In the genomic region with DNA sequence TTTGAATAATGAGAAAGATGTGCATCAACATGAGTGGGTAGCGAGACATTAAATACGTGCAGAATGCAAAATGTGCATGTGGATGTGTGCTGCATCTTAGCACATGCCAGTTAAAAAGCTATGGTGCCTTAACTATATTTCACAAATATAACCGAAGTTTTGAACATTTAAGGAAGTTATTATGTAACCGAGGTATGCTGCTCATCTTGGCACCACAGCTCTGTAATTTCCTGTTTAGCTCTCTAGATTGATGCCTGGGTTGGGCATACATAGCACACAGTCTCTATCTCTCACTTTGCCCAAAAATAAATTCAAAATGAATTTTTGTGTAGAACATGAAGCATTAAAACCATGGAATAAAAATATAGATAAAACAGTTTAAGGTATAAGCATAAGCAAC, we compare ENCODE assay signal across 26 mouse cellular contexts. TPM values are rescaled to one million over a fixed set of nuclear protein-coding genes. Genes with fewer than 3 reads are reported as not detected.
A peak's percentile ranks its signal among the peaks of the same experiment; 100 is the strongest.
DNase-seq lines count a peak whose midpoint lies in the region; ATAC-seq and TF ChIP-seq lines count a peak whose summit lies in the region.
"Had no signal": no experiment of that assay in that cellular context is flagged by ENCODE, and none has a peak within 500 bp of the region (broad histone marks: within the 10 kb centered on the region; RNA-seq: fewer than 3 reads in every experiment).

No protein-coding gene starts in this region.

- no peak for DNase-seq in heart, adult 2 months
- DNase-seq in heart, adult 9 months (ENCODE audit: low spot score in 2 of 2), result no peak
- no peak for DNase-seq in yolk sac, embryonic 10.5 days (ENCODE audit: low spot score)
- DNase-seq in adrenal gland, adult 8-10 months, result no peak
- no peak for DNase-seq in embryo, embryonic 10.5 days (ENCODE audit: low spot score)
- DNase-seq: adrenal gland, adult 2 months; adrenal gland, postnatal 25 days; cerebellum, adult 11 months; cerebellum, adult 18-20 months; cerebellum, adult 8-10 months; cerebellum, adult 9-11 months; cerebellum, postnatal 14 days; cerebellum, postnatal 36 days; embryo, embryonic 11 days had no signal

- ATAC-seq in common myeloid progenitor, adult 5-6 weeks (replicated peaks; ENCODE audit: low read depth, poor library complexity, severe bottlenecking), result peak; percentile 71
- peak; percentile 80 for ATAC-seq in granulocyte monocyte progenitor cell, adult 5-6 weeks (replicated peaks; ENCODE audit: poor library complexity, severe bottlenecking)
- ATAC-seq in megakaryocyte, adult 5-6 weeks (ENCODE audit: poor library complexity, severe bottlenecking), result peak; percentile 84
- ATAC-seq: forebrain, embryonic 14.5 days; forebrain, embryonic 16.5 days had no signal

- H3K4me3 ChIP-seq in heart, adult 2 months, result no peak overlapping the region
- H3K4me3 ChIP-seq: embryonic facial prominence, embryonic 13.5 days; embryonic facial prominence, embryonic 15.5 days; erythroblast, embryonic 14.5 days; forebrain, embryonic 10.5 days; forebrain, embryonic 12.5 days had no signal

- no peaks in the 10 kb centered on the region; the same call in 1 of the 2 replicates for H3K79me2 ChIP-seq in heart, adult 2 months (replicated peaks; ENCODE audit: control insufficient read depth, insufficient read depth, low read length)

- intact Hi-C loops in heart, adult 2 months (cut with DNase I), result loop anchor here (5.0 kb wide), 1 partner anchor 43 kb away; no protein-coding TSS in a partner anchor

- WGBS in heart, adult 2 months, result 66% methylated on average over 4 of the region's 4 CpGs

- H3K36me3 ChIP-seq in heart, adult 2 months (ENCODE audit: control insufficient read depth, insufficient read depth, low read length), result peaks cover 27% of the 10 kb centered on the region
- H3K36me3 ChIP-seq: embryonic facial prominence, embryonic 13.5 days; embryonic facial prominence, embryonic 15.5 days; forebrain, embryonic 10.5 days; forebrain, embryonic 12.5 days had no signal

- TF ChIP-seq EP300 in heart, adult 2 months (IDR thresholded peaks at IDR 0.05; ENCODE audit: insufficient read depth, low read depth, low read length), result no peak

- TF ChIP-seq CTCF in heart, adult 2 months (IDR thresholded peaks at IDR 0.05), result no peak

- peaks cover 5% of the 10 kb centered on the region for H3K4me1 ChIP-seq in heart, adult 2 months (ENCODE audit: control insufficient read depth, insufficient read depth, low read length)
- H3K4me1 ChIP-seq: embryonic facial prominence, embryonic 13.5 days; embryonic facial prominence, embryonic 15.5 days; forebrain, embryonic 10.5 days; forebrain, embryonic 12.5 days had no signal

- H3K27ac ChIP-seq in heart, adult 2 months, result peak overlapping the region; percentile 47
- H3K27ac ChIP-seq: embryonic facial prominence, embryonic 13.5 days; embryonic facial prominence, embryonic 15.5 days; forebrain, embryonic 10.5 days; forebrain, embryonic 12.5 days had no signal

- H3K9ac ChIP-seq in heart, adult 2 months (ENCODE audit: low read depth, low read length), result no peak overlapping the region
- H3K9ac ChIP-seq: embryonic facial prominence, embryonic 13.5 days; embryonic facial prominence, embryonic 15.5 days; forebrain, embryonic 12.5 days had no signal

- no peak for TF ChIP-seq POLR2A in heart, adult 2 months (IDR thresholded peaks at IDR 0.05; ENCODE audit: insufficient read depth, low read depth, low read length)

- H3K27me3 ChIP-seq in heart, adult 2 months (ENCODE audit: control insufficient read depth, insufficient read depth, low read length), result no peaks in the 10 kb centered on the region
- H3K27me3 ChIP-seq: embryonic facial prominence, embryonic 13.5 days; embryonic facial prominence, embryonic 15.5 days; forebrain, embryonic 12.5 days had no signal

RNA-seq across cellular contexts. Expression of a gene that starts 6.6 kb away (rescaled TPM):
- 10 to 100 TPM; 69.0 to 77.3 TPM for total RNA-seq in heart, adult 2 months (2021)
- polyA plus RNA-seq in heart, adult 2 months (2012; rRNA removed), result 23.9 and 49.1 TPM in 2 replicates
- 395 and 418 TPM in 2 replicates for total RNA-seq in common myeloid progenitor, adult 5-6 weeks (2017)
- total RNA-seq in granulocyte monocyte progenitor cell, adult 5-6 weeks (2014; fragmentation: Nextera tagmentation), result 95.8 and 112 TPM in 2 replicates
- total RNA-seq in granulocyte monocyte progenitor cell, adult 5-6 weeks (2017), result 132 and 143 TPM in 2 replicates
- 14.7 and 20.0 TPM in 2 replicates for total RNA-seq in megakaryocyte, adult 5-6 weeks (2015)
- 6.6 and 8.6 TPM in 2 replicates for total RNA-seq in megakaryocyte, adult 5-6 weeks (2017)
- 100 to 1,000 TPM in 1 of 4 experiments, 10 to 100 TPM in 3; 66.8 to 100 (median 93.7) TPM for total RNA-seq in adrenal gland, adult 8-10 months (2022)
- total RNA-seq: MEL had no signal
- polyA plus RNA-seq: C2C12; erythroblast, embryonic 14.5 days had no signal
